Mouse (Mus musculus): Measurements from ENCODE around the gene Nme3. TPM values are rescaled to one million over a fixed set of nuclear protein-coding genes. Genes with fewer than 3 reads are reported as not detected.
A peak's percentile ranks its signal among the peaks of the same experiment; 100 is the strongest.

Nme3 gene
- polyA plus RNA-seq, 1 experiment: 18.4 TPM

DNA sequence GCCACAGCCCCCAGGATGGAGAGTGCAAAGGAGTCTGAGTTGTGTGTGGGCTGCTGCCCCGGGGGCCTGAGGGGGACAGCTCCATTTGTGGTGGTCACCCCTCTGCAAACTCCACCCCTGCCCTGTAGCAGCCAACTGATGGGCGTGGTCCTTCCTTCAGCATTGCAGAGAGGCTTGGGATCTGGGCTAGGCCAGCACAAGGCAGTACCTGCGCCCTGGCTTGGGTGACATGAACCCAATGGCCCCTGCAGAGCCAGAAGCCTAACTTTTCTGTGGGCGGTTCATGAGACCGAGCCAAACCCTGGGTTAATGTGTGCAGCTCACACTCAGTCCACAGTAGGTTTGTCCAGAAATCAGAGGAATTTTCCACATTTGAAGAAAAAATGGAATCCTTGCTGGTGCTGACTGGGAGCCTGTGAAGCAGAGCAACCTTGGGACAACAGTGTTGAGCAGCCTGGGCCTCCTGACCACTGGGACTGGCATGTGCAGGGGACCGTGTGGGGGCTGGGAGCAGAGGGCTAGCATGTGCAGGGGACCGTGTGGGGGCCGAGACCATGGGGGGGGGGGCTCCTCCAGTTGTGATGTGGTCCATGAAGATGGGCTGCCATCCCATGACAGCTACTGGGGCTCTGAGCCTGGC, 38.3 kb upstream of the Nme3 start:
- H3K4me1 ChIP-seq: peaks cover 34% of the 10 kb centered on the region
- H3K36me3 ChIP-seq (replicated peaks; ENCODE audit: low read length): peaks cover 88% of the 10 kb centered on the region
- TF ChIP-seq FLI1 (IDR thresholded peaks at IDR 0.05; ENCODE audit: low read length) (no peak), GATA1 (IDR thresholded peaks at IDR 0.05; ENCODE audit: borderline replicate concordance, low read length) (no peak)
- no peaks in the 10 kb centered on the region for H3K27me3 ChIP-seq (replicated peaks)
- H3K4me3 ChIP-seq (replicated peaks): no peak overlapping the region
- H3K9me3 ChIP-seq: no peaks in the 10 kb centered on the region

DNA sequence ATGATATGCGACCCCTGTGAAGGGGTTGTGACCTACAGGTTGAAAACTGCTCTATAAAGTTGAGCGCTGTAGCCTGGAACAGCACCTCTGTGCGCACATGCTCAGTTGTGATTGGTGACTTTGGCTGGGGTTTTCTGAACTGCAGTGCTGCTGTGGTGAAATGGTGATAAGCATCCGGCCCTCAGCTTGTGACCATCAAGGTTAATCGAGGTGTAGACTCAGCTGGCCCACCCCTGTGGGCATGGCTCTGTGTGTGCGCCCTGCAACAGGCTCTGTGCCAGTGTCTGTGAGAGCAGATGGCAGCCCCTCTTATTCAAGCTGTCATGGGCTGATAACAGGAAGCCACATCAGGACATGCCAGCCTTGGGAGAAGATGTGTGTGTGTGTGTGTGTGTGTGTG, 37.3 kb upstream of the Nme3 start:
- H3K36me3 ChIP-seq (replicated peaks; ENCODE audit: low read length): peaks cover 89% of the 10 kb centered on the region
- TF ChIP-seq FLI1 (IDR thresholded peaks at IDR 0.05; ENCODE audit: low read length) (no peak), GATA1 (IDR thresholded peaks at IDR 0.05; ENCODE audit: borderline replicate concordance, low read length) (no peak)

DNA sequence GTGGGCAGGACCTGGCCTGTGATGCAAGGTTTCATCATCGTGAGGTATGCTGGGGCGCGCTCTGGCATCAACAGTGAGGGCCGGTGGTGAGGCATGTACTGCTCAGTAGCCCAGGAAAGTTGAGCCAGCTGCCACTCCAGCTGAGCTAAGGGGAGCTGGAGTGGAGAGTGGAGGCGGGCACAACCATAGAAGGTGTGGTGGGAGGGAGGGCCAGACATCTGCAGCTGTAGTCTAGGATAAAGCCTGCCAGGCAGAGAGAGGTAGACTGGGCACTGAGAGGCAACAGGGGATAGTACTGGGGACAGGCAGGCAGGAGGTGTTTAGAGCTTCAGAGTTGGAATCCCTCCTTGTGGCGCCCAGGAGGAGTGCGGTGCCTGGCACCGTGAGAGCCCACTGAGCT, 36.2 kb upstream of the Nme3 start:
- no peak for TF ChIP-seq GATA1 (IDR thresholded peaks at IDR 0.05; ENCODE audit: borderline replicate concordance, low read length)
- TF ChIP-seq FLI1 (IDR thresholded peaks at IDR 0.05; ENCODE audit: low read length): no peak
- H3K27me3 ChIP-seq (replicated peaks): no peaks in the 10 kb centered on the region
- peaks cover 28% of the 10 kb centered on the region for H3K4me1 ChIP-seq
- peak overlapping the region; percentile 23 for H3K4me3 ChIP-seq (replicated peaks)
- no peaks in the 10 kb centered on the region for H3K9me3 ChIP-seq
- H3K36me3 ChIP-seq (replicated peaks; ENCODE audit: low read length): peaks cover 92% of the 10 kb centered on the region

More for the DNA sequence above, 37.3 kb upstream of the Nme3 start:
- Histone ChIP-seq H3K9me3 (no peaks in the 10 kb centered on the region), H3K4me1 (peaks cover 28% of the 10 kb centered on the region), H3K27me3 (replicated peaks) (no peaks in the 10 kb centered on the region), H3K4me3 (replicated peaks) (no peak overlapping the region)

DNA sequence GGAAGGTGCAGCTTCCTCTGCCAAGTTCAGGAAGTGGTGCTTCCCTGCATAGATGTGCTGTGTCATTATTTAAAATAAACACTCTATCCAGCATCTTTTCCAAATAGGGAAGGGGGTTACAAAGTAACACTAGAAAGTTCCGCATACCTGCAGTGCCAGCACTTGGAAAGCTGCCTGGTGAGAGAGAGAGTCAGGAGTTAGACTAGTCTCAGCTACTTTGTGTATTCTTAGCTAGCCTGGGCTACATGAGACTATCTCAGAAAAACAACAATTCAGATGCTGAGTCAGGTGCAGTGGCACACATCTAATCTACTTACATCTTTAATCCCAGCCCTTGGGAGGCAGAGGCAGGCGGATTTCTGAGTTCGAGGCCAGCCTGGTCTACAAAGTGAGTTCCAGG, 34.5 kb upstream of the Nme3 start:
- Histone ChIP-seq H3K9me3 (no peaks in the 10 kb centered on the region), H3K4me1 (peaks cover 28% of the 10 kb centered on the region), H3K27me3 (replicated peaks) (no peaks in the 10 kb centered on the region), H3K36me3 (replicated peaks; ENCODE audit: low read length) (peaks cover 91% of the 10 kb centered on the region), H3K4me3 (replicated peaks) (no peak overlapping the region)
- TF ChIP-seq FLI1 (IDR thresholded peaks at IDR 0.05; ENCODE audit: low read length) (no peak), GATA1 (IDR thresholded peaks at IDR 0.05; ENCODE audit: borderline replicate concordance, low read length) (no peak)

DNA sequence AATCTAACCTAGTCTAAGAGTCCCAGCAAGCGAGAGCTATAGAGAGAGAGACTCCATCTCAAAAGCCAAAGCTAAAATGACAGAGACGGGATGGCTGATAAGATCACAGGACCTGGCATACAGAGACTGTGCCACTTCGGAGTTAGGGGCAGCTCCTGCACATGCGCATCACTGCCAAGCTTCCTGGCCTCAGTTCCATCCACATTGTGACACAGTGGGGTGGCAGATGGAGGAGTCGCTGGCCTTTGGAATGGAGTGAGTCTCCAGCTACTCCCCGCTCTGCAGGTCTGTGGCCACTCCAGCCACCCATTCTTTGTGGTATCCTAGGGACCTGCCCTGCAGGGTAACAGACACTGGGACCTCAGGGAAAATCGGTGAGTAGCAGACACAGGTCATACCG, 30.5 kb upstream of the Nme3 start, which contains the start of gene Igfals:
Gene Igfals (plus strand): TSS at position 222 of the 400 bp plus-strand sequence.
- Histone ChIP-seq H3K4me3 (replicated peaks) (no peak within 1 kb of the TSS), H3K36me3 (replicated peaks; ENCODE audit: low read length) (peaks cover 60% of the 10 kb centered on the region), H3K27me3 (replicated peaks) (peaks cover 10% of the 10 kb centered on the region), H3K4me1 (no peaks in the 10 kb centered on the region), H3K9me3 (no peaks in the 10 kb centered on the region)
- TF ChIP-seq GATA1 (IDR thresholded peaks at IDR 0.05; ENCODE audit: borderline replicate concordance, low read length): no peak
- no peak for TF ChIP-seq FLI1 (IDR thresholded peaks at IDR 0.05; ENCODE audit: low read length)

DNA sequence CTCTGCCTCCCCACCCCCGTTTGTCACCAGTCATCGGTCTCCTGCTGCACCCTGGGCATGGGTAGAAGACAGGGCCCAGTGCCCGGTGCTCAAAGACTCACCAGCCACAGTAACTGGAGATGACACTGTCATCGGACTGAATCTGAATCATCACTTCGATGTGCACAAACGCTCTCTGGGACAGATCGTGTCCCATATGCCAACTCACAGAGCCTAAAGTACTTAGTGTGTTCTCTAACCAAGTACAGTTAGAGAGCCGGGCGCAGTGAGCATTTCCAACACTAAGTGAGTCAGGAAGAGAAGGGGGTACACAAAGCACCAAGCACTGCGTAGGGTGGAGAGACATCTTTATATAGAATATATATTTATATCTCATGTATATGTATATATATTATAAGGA, 28.4 kb upstream of the Nme3 start:
- H3K4me1 ChIP-seq: no peaks in the 10 kb centered on the region
- peaks cover 12% of the 10 kb centered on the region for H3K27me3 ChIP-seq (replicated peaks)
- no peak overlapping the region for H3K4me3 ChIP-seq (replicated peaks)
- H3K9me3 ChIP-seq: no peaks in the 10 kb centered on the region
- TF ChIP-seq FLI1 (IDR thresholded peaks at IDR 0.05; ENCODE audit: low read length) (no peak), GATA1 (IDR thresholded peaks at IDR 0.05; ENCODE audit: borderline replicate concordance, low read length) (no peak)
- peaks cover 39% of the 10 kb centered on the region for H3K36me3 ChIP-seq (replicated peaks; ENCODE audit: low read length)

DNA sequence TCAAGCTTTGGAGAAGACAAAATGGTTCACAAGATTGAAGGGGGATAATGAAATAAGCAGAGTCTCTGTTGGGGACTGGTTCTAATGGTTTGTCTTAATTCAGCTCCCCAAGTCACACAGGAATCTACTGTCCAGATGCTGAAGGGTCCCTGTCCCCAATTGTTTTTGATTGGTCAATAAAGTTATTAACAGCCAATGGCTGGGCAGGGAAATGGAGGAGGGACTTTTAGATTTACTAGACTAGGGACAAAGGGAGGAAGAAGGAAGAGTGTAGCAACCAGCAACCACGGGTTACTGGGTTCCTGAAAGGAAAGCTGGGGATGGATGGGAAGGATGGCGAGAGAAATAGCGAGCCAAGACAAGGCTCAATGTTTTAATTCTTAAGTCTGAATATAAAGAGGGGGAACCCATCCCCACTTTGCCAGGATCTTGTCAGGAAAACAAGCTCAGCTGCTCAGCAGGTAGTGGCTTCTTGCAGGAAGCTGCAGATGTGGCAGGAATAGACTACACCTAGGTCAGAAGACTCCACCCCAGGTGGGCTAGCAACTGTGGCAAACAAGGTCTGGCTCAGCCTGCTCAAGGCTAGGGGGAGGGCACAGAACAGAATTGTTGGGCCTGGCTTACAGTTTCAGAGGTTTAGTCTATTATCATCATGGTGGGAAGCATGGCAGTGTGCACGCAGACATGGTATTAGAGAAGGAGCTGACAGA, 22.4 kb upstream of the Nme3 start:
- H3K27me3 ChIP-seq (replicated peaks): peaks cover 21% of the 10 kb centered on the region
- no peak overlapping the region for H3K4me3 ChIP-seq (replicated peaks)
- no peaks in the 10 kb centered on the region for H3K9me3 ChIP-seq
- no peaks in the 10 kb centered on the region for H3K36me3 ChIP-seq (replicated peaks; ENCODE audit: low read length)
- peaks cover 20% of the 10 kb centered on the region for H3K4me1 ChIP-seq
- no peak for TF ChIP-seq FLI1 (IDR thresholded peaks at IDR 0.05; ENCODE audit: low read length)
- no peak for TF ChIP-seq GATA1 (IDR thresholded peaks at IDR 0.05; ENCODE audit: borderline replicate concordance, low read length)

DNA sequence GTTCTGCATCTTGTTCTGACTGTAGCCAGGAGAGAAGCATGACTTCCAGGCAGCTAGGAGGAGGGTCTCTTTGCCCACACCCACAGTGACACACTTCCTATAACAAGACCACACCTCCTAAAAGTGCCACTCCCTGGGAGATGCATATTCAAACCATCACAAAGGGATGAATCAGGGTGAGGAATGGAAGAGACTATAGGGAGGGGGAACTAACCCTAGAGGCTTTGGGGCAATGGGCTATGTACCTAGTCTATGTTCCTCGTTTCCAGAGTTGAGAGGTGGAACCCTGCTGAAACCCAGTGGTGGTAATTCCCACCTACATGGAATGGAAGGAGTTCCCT, 21.9 kb upstream of the Nme3 start:
- Histone ChIP-seq H3K4me1 (peaks cover 20% of the 10 kb centered on the region), H3K9me3 (no peaks in the 10 kb centered on the region), H3K4me3 (replicated peaks) (no peak overlapping the region), H3K36me3 (replicated peaks; ENCODE audit: low read length) (no peaks in the 10 kb centered on the region), H3K27me3 (replicated peaks) (peaks cover 20% of the 10 kb centered on the region)
- TF ChIP-seq FLI1 (IDR thresholded peaks at IDR 0.05; ENCODE audit: low read length) (no peak), GATA1 (IDR thresholded peaks at IDR 0.05; ENCODE audit: borderline replicate concordance, low read length) (no peak)

DNA sequence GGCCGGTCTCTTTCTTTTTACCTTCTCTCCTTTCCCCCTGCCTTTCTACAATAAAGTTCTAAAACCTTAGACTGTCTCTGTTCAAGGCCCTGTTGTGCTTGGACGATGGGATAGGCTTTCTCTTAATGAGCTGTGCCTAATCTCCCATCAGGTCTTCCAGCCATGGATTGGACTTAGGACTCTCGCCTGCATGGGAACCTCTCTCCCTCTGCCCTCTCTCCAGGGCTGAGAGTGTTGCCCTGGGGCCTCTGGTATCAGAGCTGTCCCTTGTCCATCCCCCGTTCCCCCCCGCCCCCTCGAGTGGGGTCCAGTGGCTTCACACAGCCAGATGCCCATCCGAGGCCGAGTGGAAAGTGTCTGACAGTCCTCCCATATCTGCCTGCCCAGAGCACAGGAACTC, 21.3 kb upstream of the Nme3 start:
- H3K27me3 ChIP-seq (replicated peaks): peaks cover 16% of the 10 kb centered on the region
- no peak overlapping the region for H3K4me3 ChIP-seq (replicated peaks)
- TF ChIP-seq GATA1 (IDR thresholded peaks at IDR 0.05; ENCODE audit: borderline replicate concordance, low read length) (no peak), FLI1 (IDR thresholded peaks at IDR 0.05; ENCODE audit: low read length) (no peak)
- peaks cover 20% of the 10 kb centered on the region for H3K4me1 ChIP-seq
- H3K36me3 ChIP-seq (replicated peaks; ENCODE audit: low read length): no peaks in the 10 kb centered on the region
- no peaks in the 10 kb centered on the region for H3K9me3 ChIP-seq

DNA sequence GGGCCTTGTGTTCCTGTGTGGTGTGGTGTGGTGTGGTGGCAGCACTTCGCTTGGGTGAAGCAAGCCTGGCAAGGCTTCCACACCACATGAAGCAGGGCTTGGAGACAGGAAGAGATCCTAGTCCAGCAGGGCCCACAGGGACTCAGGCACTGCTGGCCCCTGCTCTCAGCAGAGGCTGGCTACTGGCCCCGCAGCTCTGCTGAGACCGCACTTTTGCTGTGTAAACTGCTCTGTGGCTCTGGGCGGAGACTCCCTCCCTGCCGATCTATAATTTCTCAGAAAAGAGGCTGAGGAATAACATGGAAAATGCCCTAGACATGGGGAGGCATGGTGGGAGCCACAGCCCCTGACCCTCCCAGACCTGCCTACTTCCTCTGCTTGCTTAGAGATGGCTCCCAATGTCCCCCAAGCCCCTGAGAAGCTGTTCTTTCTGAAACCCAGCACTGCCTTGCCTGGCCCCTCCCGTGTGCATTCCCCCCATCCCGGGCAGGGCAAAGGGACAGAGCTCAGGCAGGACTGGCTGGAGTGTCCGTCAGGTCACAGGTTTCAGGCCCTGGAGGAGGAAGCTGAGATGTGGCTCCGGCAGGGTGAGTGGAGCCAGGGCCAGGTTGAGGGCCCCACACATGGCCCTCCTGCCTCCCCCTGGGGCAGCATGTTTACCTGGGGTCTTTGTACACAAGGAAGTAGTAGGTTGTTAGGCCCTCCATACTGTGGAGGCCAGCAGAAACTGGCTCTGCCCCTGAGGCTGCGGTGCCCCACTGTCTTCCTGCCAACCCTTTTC, 18.8 kb upstream of the Nme3 start:
- H3K27me3 ChIP-seq (replicated peaks): peaks cover 12% of the 10 kb centered on the region
- no peak overlapping the region for H3K4me3 ChIP-seq (replicated peaks)
- H3K4me1 ChIP-seq: peaks cover 39% of the 10 kb centered on the region
- no peak for TF ChIP-seq GATA1 (IDR thresholded peaks at IDR 0.05; ENCODE audit: borderline replicate concordance, low read length)
- TF ChIP-seq FLI1 (IDR thresholded peaks at IDR 0.05; ENCODE audit: low read length): no peak
- H3K9me3 ChIP-seq: no peaks in the 10 kb centered on the region
- H3K36me3 ChIP-seq (replicated peaks; ENCODE audit: low read length): peaks cover 22% of the 10 kb centered on the region
